Mouse (Mus musculus): ENCODE measurements around the gene Dbnl. TPM values are rescaled to one million over a fixed set of nuclear protein-coding genes. Genes with fewer than 3 reads are reported as not detected.
A peak's percentile ranks its signal among the peaks of the same experiment; 100 is the strongest.

The Dbnl gene
- total and polyA plus RNA-seq, 3 experiments = 25.6 to 29.2 (median 25.7) TPM

GRCm38 (mm10) chr11:5778481-5778880 lies 9.8 kb upstream of the Dbnl start:
- TF ChIP-seq CTCF (IDR thresholded peaks at IDR 0.05) (peak; percentile 60), POLR2A (IDR thresholded peaks at IDR 0.05; ENCODE audit: insufficient read depth, low read depth, low read length) (no peak), EP300 (IDR thresholded peaks at IDR 0.05; ENCODE audit: insufficient read depth, low read depth, low read length) (no peak)

GRCm38 (mm10) chr11:5780035-5780499 lies 8.2 kb upstream of the Dbnl start:
- H3K27me3 ChIP-seq (ENCODE audit: control insufficient read depth, insufficient read depth, low read length) = no peaks in the 10 kb centered on the region
- DNase-seq = no peak
- H3K4me1 ChIP-seq (ENCODE audit: control insufficient read depth, insufficient read depth, low read length) = no peaks in the 10 kb centered on the region
- H3K36me3 ChIP-seq (ENCODE audit: control insufficient read depth, insufficient read depth, low read length) = no peaks in the 10 kb centered on the region
- no peak overlapping the region for H3K27ac ChIP-seq
- TF ChIP-seq CTCF (IDR thresholded peaks at IDR 0.05) (no peak), POLR2A (IDR thresholded peaks at IDR 0.05; ENCODE audit: insufficient read depth, low read depth, low read length) (no peak), EP300 (IDR thresholded peaks at IDR 0.05; ENCODE audit: insufficient read depth, low read depth, low read length) (no peak)
- WGBS = 74% methylated on average over 6 of the region's 6 CpGs
- H3K79me2 ChIP-seq (replicated peaks; ENCODE audit: control insufficient read depth, insufficient read depth, low read length) = no peaks in the 10 kb centered on the region
- no peak overlapping the region for H3K9ac ChIP-seq (ENCODE audit: low read depth, low read length)
- H3K4me3 ChIP-seq = no peak overlapping the region
- intact Hi-C loops (cut with DNase I) = no loop called here

More at GRCm38 (mm10) chr11:5778481-5778880, 9.8 kb upstream of the Dbnl start:
- Histone ChIP-seq H3K27ac (no peak overlapping the region), H3K4me3 (no peak overlapping the region), H3K79me2 (replicated peaks; ENCODE audit: control insufficient read depth, insufficient read depth, low read length) (no peaks in the 10 kb centered on the region), H3K4me1 (ENCODE audit: control insufficient read depth, insufficient read depth, low read length) (no peaks in the 10 kb centered on the region), H3K27me3 (ENCODE audit: control insufficient read depth, insufficient read depth, low read length) (no peaks in the 10 kb centered on the region), H3K36me3 (ENCODE audit: control insufficient read depth, insufficient read depth, low read length) (no peaks in the 10 kb centered on the region), H3K9ac (ENCODE audit: low read depth, low read length) (no peak overlapping the region)
- WGBS = 89% methylated on average over 2 of the region's 2 CpGs
- intact Hi-C loops (cut with DNase I) = no loop called here
- no peak for DNase-seq

GRCm38 (mm10) chr11:5782199-5782944 lies 5.9 kb upstream of the Dbnl start:
- TF ChIP-seq CTCF (IDR thresholded peaks at IDR 0.05) (peak; percentile 45), POLR2A (IDR thresholded peaks at IDR 0.05; ENCODE audit: insufficient read depth, low read depth, low read length) (no peak)
- intact Hi-C loops (cut with DNase I) = no loop called here

GRCm38 (mm10) chr11:5785732-5786131 lies 2.6 kb upstream of the Dbnl start:
- intact Hi-C loops (cut with DNase I) = loop anchor here (5.0 kb wide), 3 partner anchors 43 to 298 kb away; no protein-coding TSS in a partner anchor
- TF ChIP-seq POLR2A (IDR thresholded peaks at IDR 0.05; ENCODE audit: insufficient read depth, low read depth, low read length) (no peak), CTCF (IDR thresholded peaks at IDR 0.05) (no peak), EP300 (IDR thresholded peaks at IDR 0.05; ENCODE audit: insufficient read depth, low read depth, low read length) (no peak)

More at GRCm38 (mm10) chr11:5782199-5782944, 5.9 kb upstream of the Dbnl start:
- Histone ChIP-seq H3K9ac (ENCODE audit: low read depth, low read length) (no peak overlapping the region), H3K27me3 (ENCODE audit: control insufficient read depth, insufficient read depth, low read length) (no peaks in the 10 kb centered on the region), H3K4me3 (no peak overlapping the region), H3K79me2 (replicated peaks; ENCODE audit: control insufficient read depth, insufficient read depth, low read length) (no peaks in the 10 kb centered on the region), H3K27ac (no peak overlapping the region), H3K36me3 (ENCODE audit: control insufficient read depth, insufficient read depth, low read length) (no peaks in the 10 kb centered on the region), H3K4me1 (ENCODE audit: control insufficient read depth, insufficient read depth, low read length) (no peaks in the 10 kb centered on the region)
- WGBS = 43% methylated on average over 8 of the region's 8 CpGs
- no peak for DNase-seq

GRCm38 (mm10) chr11:5787671-5788055 lies 625 bp upstream of the Dbnl start:
- no peaks in the 10 kb centered on the region for H3K27me3 ChIP-seq (ENCODE audit: control insufficient read depth, insufficient read depth, low read length)
- H3K4me1 ChIP-seq (ENCODE audit: control insufficient read depth, insufficient read depth, low read length) = peaks cover 6% of the 10 kb centered on the region
- TF ChIP-seq CTCF (IDR thresholded peaks at IDR 0.05) = no peak
- DNase-seq = no peak
- peaks cover 2% of the 10 kb centered on the region for H3K79me2 ChIP-seq (replicated peaks; ENCODE audit: control insufficient read depth, insufficient read depth, low read length)
- H3K27ac ChIP-seq = peak overlapping the region; percentile 91
- 34% methylated on average over 8 of the region's 8 CpGs for WGBS
- H3K9ac ChIP-seq (ENCODE audit: low read depth, low read length) = peak overlapping the region; percentile 74
- no peaks in the 10 kb centered on the region for H3K36me3 ChIP-seq (ENCODE audit: control insufficient read depth, insufficient read depth, low read length)
- intact Hi-C loops (cut with DNase I) = loop anchor here (1.0 to 5.0 kb wide), 6 partner anchors 24 to 300 kb away; no protein-coding TSS in a partner anchor
- H3K4me3 ChIP-seq = peak overlapping the region; percentile 96

More at GRCm38 (mm10) chr11:5785732-5786131, 2.6 kb upstream of the Dbnl start:
- no peak overlapping the region for H3K9ac ChIP-seq (ENCODE audit: low read depth, low read length)
- H3K27ac ChIP-seq = no peak overlapping the region
- peaks cover 6% of the 10 kb centered on the region for H3K4me1 ChIP-seq (ENCODE audit: control insufficient read depth, insufficient read depth, low read length)
- no peak overlapping the region for H3K4me3 ChIP-seq
- no peak for DNase-seq
- no peaks in the 10 kb centered on the region for H3K36me3 ChIP-seq (ENCODE audit: control insufficient read depth, insufficient read depth, low read length)
- no peaks in the 10 kb centered on the region for H3K27me3 ChIP-seq (ENCODE audit: control insufficient read depth, insufficient read depth, low read length)
- peaks cover 2% of the 10 kb centered on the region for H3K79me2 ChIP-seq (replicated peaks; ENCODE audit: control insufficient read depth, insufficient read depth, low read length)

GRCm38 (mm10) chr11:5789071-5789753 lies 924 bp downstream of the Dbnl start:
- DNase-seq = no peak
- H3K36me3 ChIP-seq (ENCODE audit: control insufficient read depth, insufficient read depth, low read length) = no peaks in the 10 kb centered on the region
- intact Hi-C loops (cut with DNase I) = loop anchor here (2.0 to 5.0 kb wide), 5 partner anchors 47 to 302 kb away; no protein-coding TSS in a partner anchor
- peak overlapping the region; percentile 96 for H3K4me3 ChIP-seq
- H3K79me2 ChIP-seq (replicated peaks; ENCODE audit: control insufficient read depth, insufficient read depth, low read length) = peaks cover 2% of the 10 kb centered on the region
- TF ChIP-seq POLR2A (IDR thresholded peaks at IDR 0.05; ENCODE audit: insufficient read depth, low read depth, low read length) = no peak
- no peak for TF ChIP-seq EP300 (IDR thresholded peaks at IDR 0.05; ENCODE audit: insufficient read depth, low read depth, low read length)
- no peak for TF ChIP-seq CTCF (IDR thresholded peaks at IDR 0.05)
- H3K4me1 ChIP-seq (ENCODE audit: control insufficient read depth, insufficient read depth, low read length) = peaks cover 6% of the 10 kb centered on the region
- 43% methylated on average over 6 of the region's 6 CpGs for WGBS
- no peaks in the 10 kb centered on the region for H3K27me3 ChIP-seq (ENCODE audit: control insufficient read depth, insufficient read depth, low read length)
- peak overlapping the region; percentile 91 for H3K27ac ChIP-seq
- H3K9ac ChIP-seq (ENCODE audit: low read depth, low read length) = peak overlapping the region; percentile 79
